Mouse (Mus musculus) forebrain, embryonic 10.5 days (tissue): ENCODE results near the gene Rbks. TPM values are rescaled to one million over a fixed set of nuclear protein-coding genes. Genes with fewer than 3 reads are reported as not detected.

Experiments used
- DNase-seq: peaks from one replicate; pipeline ENCODE4 v3.0.0-alpha.2; 2017; ENCODE audit warnings: low spot score; ENCODE audit errors: extremely low spot score
- H3K27ac ChIP-seq: fragments of 300-500 bp; sonication (generic); 2 replicates; pipeline ENCODE4 v1.5.1; 2016; ENCODE audit warnings: mild to moderate bottlenecking
- H3K27me3 ChIP-seq: fragments of 300-500 bp; sonication (generic); 2 replicates; pipeline ENCODE4 v1.6.1; 2016; ENCODE audit warnings: mild to moderate bottlenecking; ENCODE audit not compliant: poor library complexity, severe bottlenecking
- H3K36me3 ChIP-seq: fragments of 300-500 bp; sonication (generic); replicated peaks from 2 replicates; pipeline ENCODE4 v1.6.1; 2016; ENCODE audit warnings: mild to moderate bottlenecking, moderate library complexity
- H3K4me1 ChIP-seq: fragments of 300-500 bp; sonication (generic); 2 replicates; pipeline ENCODE4 v1.6.1; 2016
- H3K4me3 ChIP-seq: fragments of 300-500 bp; sonication (generic); 2 replicates; pipeline ENCODE4 v1.5.1; 2016; ENCODE audit warnings: mild to moderate bottlenecking, moderate library complexity
- H3K9me3 ChIP-seq: fragments of 300-500 bp; sonication (generic); 2 replicates; pipeline ENCODE4 v1.6.1; 2016; ENCODE audit warnings: mild to moderate bottlenecking, moderate library complexity
- WGBS: fragments of 180-500 bp; shearing (Covaris S2); methylation state at CpG from one replicate; pipeline ENCODE4 v1.1.7; 2016; 5-methylcytosine and 5-hydroxymethylcytosine counted together
- polyA plus RNA-seq: library from polyadenylated mRNA; unstranded; fragments of >200 nt; fragmentation: Nextera tagmentation; extraction: Ambion mirVana; gene quantifications from 2 replicates; pipeline ENCODE4 v1.2.1, GENCODE M21; 2016

Gene Rbks
- polyA plus RNA-seq, 1 experiment from 2014 or later: 5.7 TPM

DNA sequence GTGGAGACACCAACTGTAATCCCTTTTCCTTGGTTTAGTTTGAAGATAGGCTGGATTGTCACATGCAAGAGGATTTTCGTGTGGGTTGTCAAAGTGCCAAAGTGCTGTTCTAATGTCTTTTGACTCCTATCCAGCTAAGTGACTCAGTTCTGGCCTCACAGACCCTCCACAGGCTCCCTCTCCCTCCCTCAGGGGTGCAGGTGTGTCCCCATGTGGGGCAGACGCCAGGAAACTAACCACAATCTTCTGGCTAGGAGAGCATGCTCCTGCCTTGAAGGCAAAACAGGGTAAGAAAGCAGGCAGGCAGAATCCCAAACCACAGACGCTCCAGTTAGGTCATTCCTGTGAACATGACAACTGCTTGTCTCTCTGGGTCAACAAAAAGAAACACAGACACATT, 91.3 kb downstream of the Rbks start:
- no peaks in the 10 kb centered on the region for H3K4me1 ChIP-seq
- DNase-seq: no peak
- no peak overlapping the region for H3K4me3 ChIP-seq
- H3K36me3 ChIP-seq: no peaks in the 10 kb centered on the region
- no peaks in the 10 kb centered on the region for H3K9me3 ChIP-seq
- no peaks in the 10 kb centered on the region for H3K27me3 ChIP-seq
- H3K27ac ChIP-seq: no peak overlapping the region
- WGBS: 64% methylated on average over 3 of the region's 3 CpGs

DNA sequence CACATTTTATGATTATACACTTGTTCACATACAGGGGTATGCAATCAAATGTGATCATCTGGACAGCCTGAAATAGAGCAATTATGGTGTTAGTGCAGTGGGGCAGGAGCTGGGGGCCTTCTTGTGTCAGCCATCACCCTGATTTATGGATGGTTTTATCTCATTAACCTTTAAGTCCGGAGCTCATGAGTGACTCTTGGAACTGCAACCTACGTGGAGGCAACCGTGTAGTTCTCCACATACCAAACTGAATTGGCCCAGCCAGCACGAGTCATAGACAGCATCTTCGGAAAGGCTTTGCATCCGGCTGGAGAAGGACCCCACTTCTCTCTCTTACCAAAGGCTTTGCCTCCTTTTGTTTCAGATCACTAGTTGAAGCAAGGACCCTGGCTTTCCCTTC, 93.7 kb downstream of the Rbks start:
- DNase-seq: no peak
- 90% methylated on average over 6 of the region's 6 CpGs for WGBS
- no peaks in the 10 kb centered on the region; the same call in 1 of the 2 replicates for H3K27me3 ChIP-seq

DNA sequence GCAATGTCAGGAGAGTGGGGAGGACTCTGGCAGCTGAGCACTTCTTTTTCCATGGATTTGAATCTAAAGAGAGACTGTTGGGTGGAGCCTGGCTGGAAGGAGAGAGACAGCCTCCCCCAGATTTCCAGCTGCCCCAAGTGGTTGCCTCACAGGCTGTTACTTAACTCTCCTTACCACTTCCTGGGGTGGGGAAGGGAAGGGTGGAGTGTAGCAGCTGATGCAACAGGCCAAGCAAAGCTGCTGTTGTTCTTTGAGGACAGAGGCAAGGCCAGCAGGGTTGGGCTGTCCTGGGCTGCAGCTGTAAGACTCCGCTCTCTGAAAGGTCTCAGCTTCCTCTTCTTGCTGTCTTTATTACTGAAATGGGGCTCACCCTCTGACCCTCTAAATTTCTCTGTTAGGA, 95.0 kb downstream of the Rbks start:
- Histone ChIP-seq H3K27me3 (peaks cover 10% of the 10 kb centered on the region), H3K27ac (no peak overlapping the region), H3K4me1 (no peaks in the 10 kb centered on the region), H3K4me3 (no peak overlapping the region), H3K9me3 (no peaks in the 10 kb centered on the region), H3K36me3 (no peaks in the 10 kb centered on the region)
- 93% methylated on average over 1 of the region's 1 CpGs for WGBS
- no peak for DNase-seq

More for the DNA sequence above, 93.7 kb downstream of the Rbks start:
- Histone ChIP-seq H3K27ac (no peak overlapping the region), H3K4me1 (no peaks in the 10 kb centered on the region), H3K36me3 (no peaks in the 10 kb centered on the region), H3K4me3 (no peak overlapping the region), H3K9me3 (no peaks in the 10 kb centered on the region)

DNA sequence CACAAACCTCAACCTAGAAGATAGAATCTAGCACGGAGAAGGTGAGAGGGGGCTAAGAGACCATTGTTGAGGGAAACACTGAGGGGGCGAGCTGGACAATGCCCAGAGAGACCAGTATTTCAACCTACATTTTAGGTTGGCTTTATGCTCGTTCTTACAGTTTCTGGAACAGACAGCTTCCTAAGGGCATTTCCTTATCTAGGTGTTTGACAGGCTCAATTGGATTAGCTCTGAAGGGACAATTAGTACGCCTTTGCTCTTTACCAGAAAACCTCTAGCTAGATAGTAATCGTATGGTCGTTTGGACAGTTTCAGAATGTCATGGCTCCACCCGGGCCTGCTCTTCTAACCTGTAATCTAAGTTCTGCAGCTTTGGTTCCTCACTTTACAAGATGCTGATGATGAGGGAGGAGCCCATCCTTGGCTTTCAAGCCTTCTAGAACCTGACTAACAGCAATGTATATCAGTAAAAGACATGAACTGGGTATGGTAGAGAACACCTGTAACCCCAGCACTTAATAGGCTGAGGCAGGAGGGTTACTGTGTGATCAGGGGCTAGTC, 96.2 kb downstream of the Rbks start:
- no peaks in the 10 kb centered on the region for H3K36me3 ChIP-seq
- no peak overlapping the region for H3K27ac ChIP-seq
- no peak for DNase-seq
- H3K9me3 ChIP-seq: no peaks in the 10 kb centered on the region
- H3K27me3 ChIP-seq: peaks cover 18% of the 10 kb centered on the region
- H3K4me3 ChIP-seq: no peak overlapping the region
- peaks cover 10% of the 10 kb centered on the region for H3K4me1 ChIP-seq
- 87% methylated on average over 7 of the region's 7 CpGs for WGBS

DNA sequence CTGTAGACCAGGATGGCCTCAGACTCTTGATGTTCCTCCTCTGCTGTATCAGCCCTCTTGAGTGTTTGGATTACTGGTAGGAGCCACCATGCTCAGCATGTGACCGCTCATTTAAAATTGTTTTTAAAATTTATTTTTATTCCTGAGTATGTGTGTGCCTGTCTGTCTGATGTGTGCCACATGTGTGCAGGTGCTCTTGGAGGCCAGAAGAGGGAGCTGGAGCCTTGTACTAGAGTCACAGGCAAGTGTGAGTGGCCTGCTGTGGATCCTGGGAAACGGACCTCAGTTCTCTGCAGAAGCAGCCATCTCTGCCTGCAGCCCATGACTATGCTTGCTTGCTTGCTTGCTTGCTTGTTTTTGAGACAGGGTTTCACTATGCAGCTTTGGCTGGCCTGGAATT, 98.3 kb downstream of the Rbks start:
- no peak overlapping the region for H3K27ac ChIP-seq
- no peaks in the 10 kb centered on the region for H3K9me3 ChIP-seq
- no peak overlapping the region for H3K4me3 ChIP-seq
- 85% methylated on average over 2 of the region's 2 CpGs for WGBS
- H3K4me1 ChIP-seq: peaks cover 16% of the 10 kb centered on the region
- peaks cover 24% of the 10 kb centered on the region for H3K27me3 ChIP-seq
- H3K36me3 ChIP-seq: no peaks in the 10 kb centered on the region
- no peak for DNase-seq

DNA sequence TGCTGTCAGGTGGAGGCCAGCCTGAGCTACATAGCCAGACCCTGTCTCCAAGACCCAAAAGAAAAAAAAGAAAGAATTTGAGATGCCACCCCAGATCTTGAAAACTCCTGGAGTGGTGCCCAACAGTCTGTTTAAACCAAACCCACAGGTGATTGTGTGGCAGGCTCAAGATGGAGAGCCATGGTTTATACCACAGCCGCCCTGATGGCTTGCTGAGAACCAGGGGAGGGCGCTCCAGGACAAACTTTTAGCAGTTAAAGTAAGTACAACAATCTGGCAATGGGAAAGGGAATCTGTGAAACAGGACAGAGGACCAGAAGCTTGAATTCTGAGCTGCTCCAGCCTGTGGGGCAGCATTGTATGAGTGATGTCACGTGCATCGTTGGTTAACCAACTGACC, 98.8 kb downstream of the Rbks start:
- Histone ChIP-seq H3K27ac (no peak overlapping the region), H3K4me1 (peaks cover 16% of the 10 kb centered on the region), H3K9me3 (no peaks in the 10 kb centered on the region), H3K4me3 (no peak overlapping the region), H3K27me3 (peaks cover 24% of the 10 kb centered on the region), H3K36me3 (no peaks in the 10 kb centered on the region)
- 57% methylated on average over 4 of the region's 4 CpGs for WGBS
- DNase-seq: no peak

DNA sequence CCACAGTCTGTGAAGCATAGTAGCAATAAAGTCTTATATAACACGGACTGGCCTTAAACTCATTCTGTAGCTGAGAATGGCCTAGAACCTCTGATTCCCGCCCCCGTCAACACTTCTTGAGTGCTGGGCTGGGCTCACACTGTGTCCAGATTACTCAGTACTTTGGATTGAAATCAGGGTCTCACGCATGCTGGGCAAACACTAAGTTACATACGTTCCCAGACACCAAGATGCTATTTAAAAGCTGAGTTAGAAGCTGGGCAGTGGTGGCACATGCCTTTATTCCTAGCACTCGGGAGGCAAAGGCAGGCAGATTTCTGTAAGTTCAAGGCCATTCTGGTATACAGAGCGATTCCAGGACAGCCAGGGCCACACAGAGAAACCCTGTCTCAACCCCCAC, 99.3 kb downstream of the Rbks start:
- no peaks in the 10 kb centered on the region for H3K9me3 ChIP-seq
- no peaks in the 10 kb centered on the region for H3K36me3 ChIP-seq
- peaks cover 24% of the 10 kb centered on the region for H3K27me3 ChIP-seq
- no peak for DNase-seq
- H3K4me3 ChIP-seq: no peak overlapping the region
- no peak overlapping the region for H3K27ac ChIP-seq
- peaks cover 16% of the 10 kb centered on the region for H3K4me1 ChIP-seq
- WGBS: 82% methylated on average over 7 of the region's 7 CpGs

DNA sequence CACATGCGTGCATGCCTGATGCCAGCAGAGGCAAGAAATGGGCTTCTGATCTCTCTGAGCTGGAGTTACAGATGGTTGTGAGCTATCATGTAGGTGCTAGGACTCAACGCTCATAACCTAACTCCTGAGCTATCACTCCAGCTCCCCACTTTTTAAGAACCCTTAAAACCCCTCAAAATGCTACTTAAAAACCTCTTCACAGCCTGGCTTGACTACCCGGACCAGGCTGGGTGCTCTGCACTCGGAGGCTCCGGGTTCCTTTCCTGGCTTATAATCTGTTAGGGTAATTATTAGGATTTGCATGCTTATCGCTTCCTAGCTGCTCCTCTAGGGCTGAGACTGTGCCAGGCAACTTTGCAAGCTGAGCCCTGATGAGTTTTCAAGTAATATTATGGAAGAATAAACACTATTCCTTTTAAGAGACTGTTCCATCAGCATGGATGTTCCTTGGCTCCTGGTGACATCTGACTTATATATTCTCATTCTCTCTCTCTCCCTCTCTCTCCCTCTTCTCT, 99.9 kb downstream of the Rbks start:
- Histone ChIP-seq H3K4me1 (peaks cover 16% of the 10 kb centered on the region), H3K9me3 (no peaks in the 10 kb centered on the region), H3K27ac (no peak overlapping the region), H3K36me3 (no peaks in the 10 kb centered on the region), H3K27me3 (peaks cover 24% of the 10 kb centered on the region), H3K4me3 (0 out of 2 replicates have a peak overlapping the region, but pooled peaks have one; percentile 53)
- WGBS: 75% methylated on average over 6 of the region's 6 CpGs
- DNase-seq: no peak

DNA sequence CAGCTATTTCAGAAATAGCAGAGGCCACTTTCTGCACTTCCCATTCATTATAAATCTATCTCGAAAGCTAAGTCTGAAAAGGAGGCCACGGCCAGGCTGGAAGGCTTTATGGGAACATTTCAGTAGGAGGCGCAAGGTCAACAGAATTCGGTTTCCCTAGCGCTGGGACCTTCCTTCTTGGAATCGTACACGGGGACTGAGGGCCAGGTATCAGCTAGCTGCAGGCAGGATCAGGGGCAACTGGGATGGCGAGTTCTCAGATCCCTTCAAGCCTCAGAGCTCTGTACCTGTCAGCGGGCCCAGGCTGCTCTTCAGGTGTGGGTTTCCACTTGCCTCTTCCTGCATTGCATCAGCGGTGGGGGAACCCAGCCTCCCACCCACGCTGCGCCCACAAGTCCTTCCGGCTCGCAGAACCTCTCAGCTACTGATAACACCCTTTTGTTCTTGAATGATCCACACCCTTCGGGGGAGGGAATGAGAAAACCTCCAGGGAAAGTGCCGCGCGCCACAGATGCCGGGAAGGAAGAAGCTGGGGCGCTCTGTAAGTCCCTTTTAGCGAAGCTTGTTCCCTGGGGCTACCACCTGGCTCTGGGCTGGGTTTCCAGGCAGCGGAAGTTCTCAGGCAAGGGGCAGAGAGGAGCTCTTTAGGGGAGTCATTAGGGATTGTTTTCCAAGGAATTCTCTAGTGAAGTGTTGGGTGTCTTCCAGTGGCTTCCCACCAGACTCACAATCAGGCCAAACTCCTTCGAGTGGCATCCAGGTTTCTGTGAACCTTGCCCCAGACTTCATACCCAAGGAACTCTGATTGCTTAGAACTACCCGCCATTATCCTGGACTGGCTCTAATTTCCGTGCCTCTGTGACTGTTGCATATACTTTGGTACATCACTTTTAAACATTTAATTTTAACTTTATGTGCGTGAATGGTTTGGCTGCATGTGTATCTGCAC, 100.7 kb downstream of the Rbks start, which contains the start of gene Mrpl33:
Gene Mrpl33 (plus strand): TSS at position 455 of the 949 bp plus-strand sequence.
- Histone ChIP-seq H3K4me3 (peak within 1 kb of the TSS; percentile 53), H3K27me3 (peaks cover 24% of the 10 kb centered on the region), H3K36me3 (no peaks in the 10 kb centered on the region), H3K9me3 (no peaks in the 10 kb centered on the region), H3K27ac (peak within 1 kb of the TSS; percentile 65), H3K4me1 (peaks cover 16% of the 10 kb centered on the region)
- 6% methylated on average over 26 of the region's 26 CpGs for WGBS
- peak; percentile 32 for DNase-seq

DNA sequence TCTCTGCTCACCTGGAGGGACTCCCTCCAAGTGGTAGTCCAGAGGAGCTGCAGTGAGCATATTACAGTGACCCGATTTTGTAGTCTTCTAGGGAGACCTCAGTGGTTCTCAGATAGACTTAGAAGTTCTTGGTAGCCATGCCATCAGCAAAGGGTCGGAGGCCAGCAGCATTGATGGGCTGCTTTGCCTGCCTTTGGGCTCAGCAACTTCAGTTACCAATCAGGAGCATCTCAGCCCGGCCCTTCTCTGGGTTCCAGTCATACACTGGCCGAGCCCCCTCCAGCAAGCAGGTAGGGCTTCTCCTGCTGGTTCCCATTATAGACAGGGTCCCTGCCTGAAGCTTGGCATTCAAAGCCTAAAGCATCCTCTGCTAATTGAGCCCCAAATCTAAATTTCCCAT, 101.6 kb downstream of the Rbks start:
- Histone ChIP-seq H3K27me3 (peaks cover 24% of the 10 kb centered on the region), H3K4me3 (no peak overlapping the region), H3K9me3 (no peaks in the 10 kb centered on the region), H3K36me3 (no peaks in the 10 kb centered on the region), H3K27ac (no peak overlapping the region), H3K4me1 (peaks cover 16% of the 10 kb centered on the region)
- DNase-seq: no peak
- WGBS: 62% methylated on average over 4 of the region's 4 CpGs

DNA sequence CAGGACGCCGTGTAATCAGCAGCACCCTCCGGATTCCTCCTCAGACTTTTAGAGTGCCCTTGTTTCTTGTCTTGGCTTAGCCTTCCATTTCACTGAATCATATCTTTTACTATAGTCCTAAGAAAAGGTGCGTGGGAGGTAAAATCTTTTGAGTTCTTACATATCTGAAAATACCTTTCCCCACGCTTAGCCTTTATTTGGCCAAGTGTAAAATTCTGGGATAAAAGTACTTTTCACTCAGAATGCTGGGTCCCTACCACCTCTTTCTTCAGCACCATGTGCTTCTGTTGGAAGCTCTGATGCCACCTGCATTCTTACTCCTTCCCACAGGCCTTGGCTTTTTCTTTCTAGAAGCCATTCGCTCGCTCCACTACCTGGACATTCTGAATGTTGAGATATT, 106.3 kb downstream of the Rbks start:
- no peak for DNase-seq

DNA sequence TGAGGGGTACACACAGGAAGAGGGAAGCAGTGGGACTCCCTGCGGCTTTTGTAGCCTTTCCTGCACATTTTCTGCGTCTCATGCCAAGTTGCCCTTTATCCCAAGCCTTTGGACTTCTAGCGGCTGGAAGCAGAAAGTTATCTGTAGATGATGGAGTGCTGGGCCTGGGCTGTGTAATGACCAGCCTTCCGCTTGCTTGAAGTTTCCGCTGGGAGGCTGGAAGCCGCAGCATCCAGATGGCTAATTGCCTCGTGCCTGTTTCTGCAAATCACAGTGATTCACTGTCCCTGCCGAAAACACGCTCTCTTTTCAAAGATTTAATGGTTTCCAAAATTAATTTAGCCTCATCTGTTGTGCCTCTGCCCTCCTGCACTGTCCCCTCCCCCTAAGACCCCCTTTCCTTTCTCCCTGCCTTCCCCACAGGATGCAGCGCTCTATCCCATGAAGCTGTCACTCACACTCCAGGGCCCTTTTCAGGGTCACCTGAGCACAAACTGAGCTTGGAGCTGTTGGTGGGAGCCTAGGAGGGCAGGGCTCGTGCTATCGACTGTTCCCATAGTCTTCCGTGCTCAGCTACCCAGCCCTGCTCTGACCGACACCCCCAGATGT, 107.6 kb downstream of the Rbks start:
- Histone ChIP-seq H3K27me3 (no peaks in the 10 kb centered on the region), H3K36me3 (no peaks in the 10 kb centered on the region), H3K27ac (no peak overlapping the region), H3K9me3 (peaks cover 6% of the 10 kb centered on the region; the same call in 1 of the 2 replicates), H3K4me3 (no peak overlapping the region), H3K4me1 (peaks cover 21% of the 10 kb centered on the region)
- no peak for DNase-seq
- 85% methylated on average over 14 of the region's 14 CpGs for WGBS

More for the DNA sequence above, 106.3 kb downstream of the Rbks start:
- no peak overlapping the region for H3K27ac ChIP-seq
- 0 out of 2 replicates have a peak, but pooled peaks cover 6% of the 10 kb centered on the region for H3K27me3 ChIP-seq
- no peaks in the 10 kb centered on the region for H3K36me3 ChIP-seq
- no peak overlapping the region for H3K4me3 ChIP-seq
- H3K4me1 ChIP-seq: peaks cover 25% of the 10 kb centered on the region
- WGBS: 93% methylated on average over 7 of the region's 7 CpGs
- H3K9me3 ChIP-seq: peaks cover 6% of the 10 kb centered on the region; the same call in 1 of the 2 replicates
